Mouse (Mus musculus): ENCODE data around the gene Irx3. TPM values are rescaled to one million over a fixed set of nuclear protein-coding genes. Genes with fewer than 3 reads are reported as not detected.

Irx3 gene
- polyA plus RNA-seq, 1 experiment from 2014 or later = 25.2 TPM

DNA sequence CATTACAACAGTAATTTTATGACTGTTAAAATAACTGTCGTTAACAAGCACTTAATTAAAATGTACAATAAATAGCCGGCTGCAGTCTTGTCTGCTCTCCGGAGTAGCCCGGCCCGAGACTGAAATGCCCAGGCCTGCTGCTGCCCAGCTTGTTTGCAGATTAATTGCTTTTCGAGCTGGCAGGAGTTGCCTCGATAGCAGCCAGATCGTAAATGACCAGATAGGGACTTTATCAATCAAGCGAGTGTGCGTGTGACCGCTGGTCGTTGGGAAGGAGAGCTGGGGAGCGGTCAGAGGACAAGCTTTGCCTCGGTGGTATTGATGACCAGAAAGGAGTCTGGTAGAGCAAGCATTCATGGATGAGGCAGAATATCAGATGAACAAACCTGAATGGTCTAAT is 25.8 kb upstream of the Irx3 start:
- ATAC-seq (replicated peaks; ENCODE audit: low FRiP score, low read depth) = no peak
- WGBS = 51% methylated on average over 14 of the region's 14 CpGs

DNA sequence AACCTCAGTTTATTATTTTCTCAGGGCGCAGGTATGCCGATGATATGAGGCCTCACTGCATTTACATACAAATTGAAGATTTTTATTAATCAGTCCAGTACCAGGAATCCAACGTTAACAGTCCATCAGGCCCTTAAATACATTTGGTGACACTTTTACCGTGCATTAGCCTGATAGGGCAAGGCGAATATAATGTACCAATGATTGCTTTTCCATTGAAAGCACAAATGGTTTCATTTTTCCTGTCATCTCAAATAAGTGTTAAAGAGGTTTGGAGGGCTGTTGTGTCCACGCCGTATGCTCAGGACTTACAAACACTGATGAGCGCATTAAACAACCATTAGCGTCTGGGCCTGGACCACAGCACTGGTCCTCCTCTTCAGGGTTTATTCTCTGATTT is 25.3 kb upstream of the Irx3 start:
- 87% methylated on average over 9 of the region's 9 CpGs for WGBS
- H3K4me1 ChIP-seq (replicated peaks; ENCODE audit: insufficient read depth, low read length) = no peaks in the 10 kb centered on the region
- no peak overlapping the region for H3K9ac ChIP-seq (ENCODE audit: low read depth, low read length)
- TF ChIP-seq CTCF (IDR thresholded peaks at IDR 0.05; ENCODE audit: low read depth) = no peak
- DNase-seq (ENCODE audit: low spot score) = no peak
- no peak for ATAC-seq (replicated peaks; ENCODE audit: low FRiP score, low read depth)
- no peak overlapping the region for H3K27ac ChIP-seq
- no peak overlapping the region for H3K4me3 ChIP-seq (replicated peaks; ENCODE audit: low read depth, low read length)
- H3K9me3 ChIP-seq (replicated peaks; ENCODE audit: low read length) = no peaks in the 10 kb centered on the region
- 0 out of 2 replicates have a peak, but pooled peaks cover 4% of the 10 kb centered on the region for H3K27me3 ChIP-seq (ENCODE audit: insufficient read depth, low read length)
- H3K4me2 ChIP-seq (ENCODE audit: low read length) = no peak overlapping the region
- no peaks in the 10 kb centered on the region for H3K36me3 ChIP-seq (ENCODE audit: insufficient read depth, low read length)

More for the DNA sequence above, 25.8 kb upstream of the Irx3 start:
- H3K9ac ChIP-seq (ENCODE audit: low read depth, low read length) = no peak overlapping the region
- no peak overlapping the region for H3K4me3 ChIP-seq (replicated peaks; ENCODE audit: low read depth, low read length)
- 0 out of 2 replicates have a peak, but pooled peaks cover 4% of the 10 kb centered on the region for H3K27me3 ChIP-seq (ENCODE audit: insufficient read depth, low read length)
- no peak for DNase-seq (ENCODE audit: low spot score)
- no peaks in the 10 kb centered on the region for H3K9me3 ChIP-seq (replicated peaks; ENCODE audit: low read length)
- no peaks in the 10 kb centered on the region for H3K36me3 ChIP-seq (ENCODE audit: insufficient read depth, low read length)
- no peak overlapping the region for H3K27ac ChIP-seq
- no peak for TF ChIP-seq CTCF (IDR thresholded peaks at IDR 0.05; ENCODE audit: low read depth)
- no peaks in the 10 kb centered on the region for H3K4me1 ChIP-seq (replicated peaks; ENCODE audit: insufficient read depth, low read length)
- H3K4me2 ChIP-seq (ENCODE audit: low read length) = no peak overlapping the region

DNA sequence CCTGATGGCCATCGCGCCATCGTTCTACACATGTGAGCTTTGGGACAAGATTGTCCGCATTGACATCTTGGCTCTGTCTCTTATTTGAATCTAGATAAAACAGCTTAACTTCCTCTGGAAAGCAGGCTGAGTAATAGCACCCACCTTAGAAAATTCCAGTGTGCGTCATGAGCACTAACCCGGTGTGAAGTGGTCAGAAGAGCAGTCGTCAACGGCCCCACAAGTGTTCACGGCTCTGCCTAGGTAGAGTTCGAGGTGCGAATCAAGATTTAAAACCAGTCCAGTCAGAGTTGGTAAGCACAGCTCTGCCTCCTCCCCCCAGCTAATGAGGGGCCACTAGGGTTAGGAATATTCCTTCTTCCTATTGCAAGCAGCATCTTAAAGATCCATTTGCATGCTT is 21.5 kb upstream of the Irx3 start:
- Histone ChIP-seq H3K36me3 (ENCODE audit: insufficient read depth, low read length) (no peaks in the 10 kb centered on the region), H3K9ac (ENCODE audit: low read depth, low read length) (no peak overlapping the region), H3K4me1 (replicated peaks; ENCODE audit: insufficient read depth, low read length) (no peaks in the 10 kb centered on the region), H3K4me3 (replicated peaks; ENCODE audit: low read depth, low read length) (no peak overlapping the region), H3K4me2 (ENCODE audit: low read length) (no peak overlapping the region), H3K27me3 (ENCODE audit: insufficient read depth, low read length) (no peaks in the 10 kb centered on the region), H3K27ac (no peak overlapping the region), H3K9me3 (replicated peaks; ENCODE audit: low read length) (no peaks in the 10 kb centered on the region)
- no peak for DNase-seq (ENCODE audit: low spot score)
- no peak for TF ChIP-seq CTCF (IDR thresholded peaks at IDR 0.05; ENCODE audit: low read depth)
- no peak for ATAC-seq (replicated peaks; ENCODE audit: low FRiP score, low read depth)
- 74% methylated on average over 11 of the region's 11 CpGs for WGBS

DNA sequence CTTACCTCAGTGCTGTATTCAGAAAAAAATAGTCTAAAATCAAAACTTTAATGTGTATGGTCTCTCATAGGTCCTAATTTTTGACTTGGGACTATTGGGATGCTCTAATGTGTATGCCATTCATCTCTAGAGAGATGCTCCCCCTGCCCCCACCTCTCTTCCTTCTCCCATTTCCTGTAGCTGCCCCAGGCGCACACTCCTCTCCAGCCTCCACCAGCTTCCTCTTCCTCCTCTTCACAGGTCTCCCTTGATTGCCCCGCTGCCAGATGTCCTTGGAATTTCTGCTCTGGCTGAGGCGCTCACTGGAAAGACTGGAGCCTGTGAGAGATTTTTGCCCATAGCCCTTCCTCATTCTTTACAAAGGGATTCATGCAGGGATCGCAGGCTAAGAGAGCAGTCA is 20.9 kb upstream of the Irx3 start:
- WGBS = 38% methylated on average over 4 of the region's 4 CpGs
- Histone ChIP-seq H3K4me2 (ENCODE audit: low read length) (no peak overlapping the region), H3K4me1 (replicated peaks; ENCODE audit: insufficient read depth, low read length) (0 out of 2 replicates have a peak, but pooled peaks cover under 1% of the 10 kb centered on the region), H3K9ac (ENCODE audit: low read depth, low read length) (no peak overlapping the region), H3K4me3 (replicated peaks; ENCODE audit: low read depth, low read length) (no peak overlapping the region), H3K9me3 (replicated peaks; ENCODE audit: low read length) (no peaks in the 10 kb centered on the region), H3K27ac (no peak overlapping the region), H3K27me3 (ENCODE audit: insufficient read depth, low read length) (no peaks in the 10 kb centered on the region), H3K36me3 (ENCODE audit: insufficient read depth, low read length) (no peaks in the 10 kb centered on the region)
- DNase-seq (ENCODE audit: low spot score) (no peak), ATAC-seq (replicated peaks; ENCODE audit: low FRiP score, low read depth) (no peak)
- TF ChIP-seq CTCF (IDR thresholded peaks at IDR 0.05; ENCODE audit: low read depth) = no peak

DNA sequence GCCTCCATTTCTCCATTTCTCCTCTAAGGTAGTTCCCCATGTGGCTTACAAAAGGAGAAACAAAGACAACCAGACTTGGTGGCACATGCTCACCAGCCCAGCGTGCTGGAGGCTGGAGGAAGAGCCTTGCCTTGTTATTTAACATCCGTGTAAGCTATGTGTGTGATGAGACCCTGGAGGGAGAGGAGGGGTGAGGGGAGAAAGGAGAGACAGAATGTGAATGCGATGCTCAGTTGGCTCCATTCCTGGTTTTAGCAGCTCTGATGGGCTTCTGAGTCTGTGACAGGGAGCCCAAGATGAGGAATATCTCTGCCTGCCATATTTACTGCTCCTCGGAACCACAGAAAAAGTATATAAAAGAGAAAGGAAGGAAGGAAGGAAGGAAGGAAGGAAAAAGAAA is 20.1 kb upstream of the Irx3 start:
- no peaks in the 10 kb centered on the region for H3K36me3 ChIP-seq (ENCODE audit: insufficient read depth, low read length)
- no peak overlapping the region for H3K27ac ChIP-seq
- 0 out of 2 replicates have a peak, but pooled peaks cover 4% of the 10 kb centered on the region for H3K4me1 ChIP-seq (replicated peaks; ENCODE audit: insufficient read depth, low read length)
- TF ChIP-seq CTCF (IDR thresholded peaks at IDR 0.05; ENCODE audit: low read depth) = no peak
- H3K9ac ChIP-seq (ENCODE audit: low read depth, low read length) = no peak overlapping the region
- no peaks in the 10 kb centered on the region for H3K27me3 ChIP-seq (ENCODE audit: insufficient read depth, low read length)
- WGBS = 46% methylated on average over 4 of the region's 4 CpGs
- ATAC-seq (replicated peaks; ENCODE audit: low FRiP score, low read depth) (no peak), DNase-seq (ENCODE audit: low spot score) (no peak)
- H3K9me3 ChIP-seq (replicated peaks; ENCODE audit: low read length) = no peaks in the 10 kb centered on the region
- H3K4me2 ChIP-seq (ENCODE audit: low read length) = no peak overlapping the region
- no peak overlapping the region for H3K4me3 ChIP-seq (replicated peaks; ENCODE audit: low read depth, low read length)

DNA sequence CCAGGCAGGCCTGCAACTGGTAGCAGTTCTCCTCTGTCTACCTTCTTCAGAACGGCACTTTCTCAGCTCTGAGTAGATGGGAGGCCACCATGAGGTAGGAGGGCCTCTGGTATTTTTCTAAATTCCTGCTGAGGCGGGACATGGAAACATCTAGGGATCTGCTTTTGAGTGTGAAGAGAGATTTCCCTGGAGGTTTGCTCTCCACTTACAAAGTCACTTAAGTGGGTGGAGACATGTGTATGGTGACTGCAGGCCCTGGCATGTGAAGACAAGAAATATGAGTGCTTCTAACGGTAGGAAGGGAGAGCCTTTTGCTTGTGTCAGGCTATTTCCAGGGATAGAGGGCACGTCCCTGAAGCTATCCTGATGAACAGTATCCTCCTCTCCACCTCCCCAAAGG is 17.9 kb upstream of the Irx3 start:
- H3K27me3 ChIP-seq (ENCODE audit: insufficient read depth, low read length) = no peaks in the 10 kb centered on the region
- DNase-seq (ENCODE audit: low spot score) (no peak), ATAC-seq (replicated peaks; ENCODE audit: low FRiP score, low read depth) (no peak)
- no peaks in the 10 kb centered on the region for H3K36me3 ChIP-seq (ENCODE audit: insufficient read depth, low read length)
- no peak overlapping the region for H3K9ac ChIP-seq (ENCODE audit: low read depth, low read length)
- no peak overlapping the region for H3K4me2 ChIP-seq (ENCODE audit: low read length)
- no peak for TF ChIP-seq CTCF (IDR thresholded peaks at IDR 0.05; ENCODE audit: low read depth)
- 0 out of 2 replicates have a peak, but pooled peaks cover 4% of the 10 kb centered on the region for H3K4me1 ChIP-seq (replicated peaks; ENCODE audit: insufficient read depth, low read length)
- no peak overlapping the region for H3K27ac ChIP-seq
- no peak overlapping the region for H3K4me3 ChIP-seq (replicated peaks; ENCODE audit: low read depth, low read length)
- WGBS = 76% methylated on average over 4 of the region's 4 CpGs
- H3K9me3 ChIP-seq (replicated peaks; ENCODE audit: low read length) = no peaks in the 10 kb centered on the region

DNA sequence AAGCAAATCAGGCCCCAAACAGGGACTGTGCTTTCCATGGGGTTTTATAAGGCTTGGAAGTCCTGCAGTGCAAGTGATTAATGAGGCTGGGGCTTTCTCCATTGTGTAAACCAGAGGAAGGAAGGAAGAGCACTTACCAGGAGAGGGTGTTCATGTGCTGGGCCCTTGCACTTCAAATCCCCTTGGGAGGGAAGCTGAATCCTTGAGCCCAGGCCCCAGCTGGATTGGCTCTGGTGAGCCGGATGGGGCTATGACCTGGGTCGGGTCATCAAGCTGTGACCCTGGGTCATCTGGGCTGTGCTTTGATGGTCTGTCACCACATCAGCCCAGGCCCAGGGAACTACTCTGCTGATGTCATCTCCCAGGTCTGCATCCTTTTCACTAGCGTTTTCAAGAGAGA is 16.9 kb upstream of the Irx3 start:
- Histone ChIP-seq H3K4me1 (replicated peaks; ENCODE audit: insufficient read depth, low read length) (0 out of 2 replicates have a peak, but pooled peaks cover 4% of the 10 kb centered on the region), H3K36me3 (ENCODE audit: insufficient read depth, low read length) (no peaks in the 10 kb centered on the region), H3K27ac (no peak overlapping the region), H3K9me3 (replicated peaks; ENCODE audit: low read length) (no peaks in the 10 kb centered on the region), H3K4me3 (replicated peaks; ENCODE audit: low read depth, low read length) (no peak overlapping the region), H3K4me2 (ENCODE audit: low read length) (no peak overlapping the region), H3K27me3 (ENCODE audit: insufficient read depth, low read length) (no peaks in the 10 kb centered on the region), H3K9ac (ENCODE audit: low read depth, low read length) (no peak overlapping the region)
- WGBS = 34% methylated on average over 3 of the region's 3 CpGs
- ATAC-seq (replicated peaks; ENCODE audit: low FRiP score, low read depth) = 0 out of 2 replicates have a peak, but pooled peaks have one; percentile 25
- peak; percentile 12; the same call in 1 of the 2 replicates for TF ChIP-seq CTCF (IDR thresholded peaks at IDR 0.05; ENCODE audit: low read depth)
- peak; percentile 73 for DNase-seq (ENCODE audit: low spot score)
